ENCODE assay signal across 11 mouse cellular contexts in genomic region chr6:52239625-52240388, GRCm38 (mm10). TPM values are rescaled to one million over a fixed set of nuclear protein-coding genes. Genes with fewer than 3 reads are reported as not detected.
DNase-seq lines count a peak whose midpoint lies in the region; ATAC-seq and TF ChIP-seq lines count a peak whose summit lies in the region.
"Had no signal": no experiment of that assay in that cellular context is flagged by ENCODE, and none has a peak within 500 bp of the region (broad histone marks: within the 10 kb centered on the region; RNA-seq: fewer than 3 reads in every experiment).

No protein-coding gene starts in this region.

- H3K9ac ChIP-seq in forebrain, embryonic 13.5 days, result no peak overlapping the region
- no peak overlapping the region for H3K9ac ChIP-seq in forebrain, embryonic 14.5 days (ENCODE audit: low read length)
- no peak overlapping the region for H3K9ac ChIP-seq in midbrain, postnatal 0 days (replicated peaks; ENCODE audit: low read length, poor library complexity, severe bottlenecking)
- H3K9ac ChIP-seq in intestine, embryonic 16.5 days (ENCODE audit: low read depth, low read length), result peak overlapping the region; percentile 23
- H3K9ac ChIP-seq in neural tube, embryonic 15.5 days (replicated peaks), result peak overlapping the region; percentile 65

- peak overlapping the region; percentile 30; the same call in 1 of the 2 replicates for H3K4me2 ChIP-seq in forebrain, embryonic 13.5 days
- no peak overlapping the region for H3K4me2 ChIP-seq in forebrain, embryonic 14.5 days (ENCODE audit: low read length)
- H3K4me2 ChIP-seq in midbrain, postnatal 0 days (ENCODE audit: low read depth, low read length, poor library complexity, severe bottlenecking), result no peak overlapping the region
- H3K4me2 ChIP-seq in intestine, embryonic 16.5 days (ENCODE audit: low read depth, low read length), result peak overlapping the region; percentile 2; the same call in 1 of the 2 replicates
- H3K4me2 ChIP-seq in neural tube, embryonic 15.5 days, result peak overlapping the region; percentile 57

- no peaks in the 10 kb centered on the region for H3K9me3 ChIP-seq in forebrain, embryonic 13.5 days (replicated peaks)
- H3K9me3 ChIP-seq in forebrain, embryonic 14.5 days (replicated peaks; ENCODE audit: control insufficient read depth, low read length), result no peaks in the 10 kb centered on the region
- no peaks in the 10 kb centered on the region for H3K9me3 ChIP-seq in midbrain, embryonic 10.5 days (replicated peaks)
- H3K9me3 ChIP-seq in midbrain, postnatal 0 days (ENCODE audit: low read length), result no peaks in the 10 kb centered on the region
- no peaks in the 10 kb centered on the region for H3K9me3 ChIP-seq in intestine, embryonic 16.5 days (ENCODE audit: control insufficient read depth, low read length)
- no peaks in the 10 kb centered on the region for H3K9me3 ChIP-seq in neural tube, embryonic 15.5 days (replicated peaks)

- no peak for ATAC-seq in forebrain, embryonic 13.5 days
- ATAC-seq in forebrain, embryonic 14.5 days, result no peak
- no peak for ATAC-seq in midbrain, postnatal 0 days (ENCODE audit: low FRiP score)
- no peak for ATAC-seq in intestine, embryonic 16.5 days
- ATAC-seq in neural tube, embryonic 15.5 days (ENCODE audit: low FRiP score), result no peak

- no peak for DNase-seq in forebrain, embryonic 14.5 days (ENCODE audit: low spot score)
- no peak for DNase-seq in midbrain, embryonic 10.5 days (ENCODE audit: low spot score)
- no peak for DNase-seq in midbrain, postnatal 0 days (ENCODE audit: low spot score)
- no peak for DNase-seq in cerebellum, postnatal 10 days
- no peak for DNase-seq in left cerebral cortex, adult 18-20 months (ENCODE audit: low spot score in 2 of 2)

- no peaks in the 10 kb centered on the region for H3K36me3 ChIP-seq in forebrain, embryonic 13.5 days (ENCODE audit: poor library complexity, severe bottlenecking)
- H3K36me3 ChIP-seq in forebrain, embryonic 14.5 days (ENCODE audit: control insufficient read depth, insufficient read depth, low read length), result no peaks in the 10 kb centered on the region
- H3K36me3 ChIP-seq in midbrain, embryonic 10.5 days, result no peaks in the 10 kb centered on the region
- no peaks in the 10 kb centered on the region for H3K36me3 ChIP-seq in midbrain, postnatal 0 days (ENCODE audit: insufficient read depth, low read length)
- H3K36me3 ChIP-seq in intestine, embryonic 16.5 days (ENCODE audit: control insufficient read depth, insufficient read depth, low read length), result no peaks in the 10 kb centered on the region
- H3K36me3 ChIP-seq in neural tube, embryonic 15.5 days, result no peaks in the 10 kb centered on the region

- TF ChIP-seq CTCF in midbrain, postnatal 0 days (IDR thresholded peaks at IDR 0.05), result no peak

- no peak overlapping the region for H3K4me3 ChIP-seq in forebrain, embryonic 13.5 days
- H3K4me3 ChIP-seq in forebrain, embryonic 14.5 days (ENCODE audit: low read depth, low read length), result no peak overlapping the region
- H3K4me3 ChIP-seq in midbrain, embryonic 10.5 days, result 0 out of 2 replicates have a peak overlapping the region, but pooled peaks have one; percentile 20
- H3K4me3 ChIP-seq in midbrain, postnatal 0 days (ENCODE audit: low read depth, low read length), result no peak overlapping the region
- H3K4me3 ChIP-seq in intestine, embryonic 16.5 days (ENCODE audit: low read length), result peak overlapping the region; percentile 25
- peak overlapping the region; percentile 57 for H3K4me3 ChIP-seq in neural tube, embryonic 15.5 days (replicated peaks)

- WGBS in forebrain, embryonic 13.5 days, result 3% methylated on average over 30 of the region's 30 CpGs
- WGBS in forebrain, embryonic 14.5 days, result 2% methylated on average over 30 of the region's 30 CpGs
- 3% methylated on average over 30 of the region's 30 CpGs for whole genome bisulfite sequencing in midbrain, embryonic 10.5 days
- 2% methylated on average over 30 of the region's 30 CpGs for WGBS in midbrain, postnatal 0 days
- WGBS in intestine, embryonic 16.5 days, result 3% methylated on average over 30 of the region's 30 CpGs
- 2% methylated on average over 30 of the region's 30 CpGs for WGBS in neural tube, embryonic 15.5 days

- H3K27me3 ChIP-seq in forebrain, embryonic 13.5 days, result peaks cover 100% of the 10 kb centered on the region
- H3K27me3 ChIP-seq in forebrain, embryonic 14.5 days (replicated peaks; ENCODE audit: control insufficient read depth, insufficient read depth, low read length), result peaks cover 97% of the 10 kb centered on the region
- peaks cover 100% of the 10 kb centered on the region for H3K27me3 ChIP-seq in midbrain, embryonic 10.5 days (ENCODE audit: low read depth, poor library complexity, severe bottlenecking)
- peaks cover 95% of the 10 kb centered on the region for H3K27me3 ChIP-seq in midbrain, postnatal 0 days (ENCODE audit: insufficient read depth, low read length)
- H3K27me3 ChIP-seq in intestine, embryonic 16.5 days (replicated peaks; ENCODE audit: control insufficient read depth, insufficient read depth, low read length), result peaks cover 79% of the 10 kb centered on the region
- H3K27me3 ChIP-seq in neural tube, embryonic 15.5 days (replicated peaks), result peaks cover 46% of the 10 kb centered on the region

- 0 out of 2 replicates have a peak, but pooled peaks cover 4% of the 10 kb centered on the region for H3K4me1 ChIP-seq in forebrain, embryonic 13.5 days
- H3K4me1 ChIP-seq in forebrain, embryonic 14.5 days (ENCODE audit: control insufficient read depth, insufficient read depth, low read length), result no peaks in the 10 kb centered on the region
- peaks cover under 1% of the 10 kb centered on the region; the same call in 1 of the 2 replicates for H3K4me1 ChIP-seq in midbrain, embryonic 10.5 days
- H3K4me1 ChIP-seq in midbrain, postnatal 0 days (ENCODE audit: insufficient read depth, low read length), result no peaks in the 10 kb centered on the region
- H3K4me1 ChIP-seq in intestine, embryonic 16.5 days (ENCODE audit: control insufficient read depth, insufficient read depth, low read length), result peaks cover 2% of the 10 kb centered on the region; the same call in 1 of the 2 replicates
- H3K4me1 ChIP-seq in neural tube, embryonic 15.5 days, result peaks cover 26% of the 10 kb centered on the region

- no peak overlapping the region for H3K27ac ChIP-seq in forebrain, embryonic 13.5 days
- no peak overlapping the region for H3K27ac ChIP-seq in forebrain, embryonic 14.5 days (ENCODE audit: low read depth, low read length)
- no peak overlapping the region for H3K27ac ChIP-seq in midbrain, embryonic 10.5 days (replicated peaks)
- no peak overlapping the region for H3K27ac ChIP-seq in midbrain, postnatal 0 days (ENCODE audit: low read depth, low read length)
- H3K27ac ChIP-seq in intestine, embryonic 16.5 days (ENCODE audit: low read length), result no peak overlapping the region
- peak overlapping the region; percentile 91 for H3K27ac ChIP-seq in neural tube, embryonic 15.5 days (replicated peaks)

RNA-seq across cellular contexts. Expression of gene Hoxa10, which starts 0.8 kb away (rescaled TPM):
- 0.09 TPM in 1 of 2 replicates, not detected in the other for polyA plus RNA-seq in forebrain, embryonic 13.5 days (2015; fragmentation: Nextera tagmentation; extraction: Ambion mirVana)
- polyA plus RNA-seq in forebrain, embryonic 14.5 days (2014; fragmentation: Nextera tagmentation; extraction: Ambion mirVana), result not detected in 2 replicates
- polyA plus RNA-seq in midbrain, embryonic 10.5 days (2016; fragmentation: Nextera tagmentation; extraction: Ambion mirVana), result 0.06 TPM in 1 of 2 replicates, not detected in the other
- total RNA-seq in midbrain, postnatal 0 days (2014; rRNA removed), result not detected in 2 replicates
- not detected in 2 replicates for polyA plus RNA-seq in midbrain, postnatal 0 days (2015; fragmentation: Nextera tagmentation; extraction: Ambion mirVana)
- polyA plus RNA-seq in intestine, embryonic 16.5 days (2015; fragmentation: Nextera tagmentation; extraction: Ambion mirVana), result 8.6 and 10.0 TPM in 2 replicates
- 48.9 and 69.7 TPM in 2 replicates for polyA plus RNA-seq in neural tube, embryonic 15.5 days (2015; fragmentation: Nextera tagmentation; extraction: Ambion mirVana)
- total RNA-seq in left cerebral cortex, adult 18-20 months (2021), result not detected
- total RNA-seq: left cerebral cortex, adult 8-10 months had no signal
- polyA plus RNA-seq: embryonic facial prominence, embryonic 11.5 days had no signal

RNA-seq across cellular contexts. Expression of gene Hoxa11, which starts 5.8 kb away (rescaled TPM):
- 0.12 TPM in 1 of 2 replicates, not detected in the other for polyA plus RNA-seq in forebrain, embryonic 13.5 days (2015; fragmentation: Nextera tagmentation; extraction: Ambion mirVana)
- polyA plus RNA-seq in forebrain, embryonic 14.5 days (2014; fragmentation: Nextera tagmentation; extraction: Ambion mirVana), result not detected in 2 replicates
- not detected in 2 replicates for polyA plus RNA-seq in midbrain, embryonic 10.5 days (2016; fragmentation: Nextera tagmentation; extraction: Ambion mirVana)
- not detected in 2 replicates for total RNA-seq in midbrain, postnatal 0 days (2014; rRNA removed)
- not detected in 2 replicates for polyA plus RNA-seq in midbrain, postnatal 0 days (2015; fragmentation: Nextera tagmentation; extraction: Ambion mirVana)
- polyA plus RNA-seq in intestine, embryonic 16.5 days (2015; fragmentation: Nextera tagmentation; extraction: Ambion mirVana), result 1.4 and 1.9 TPM in 2 replicates
- polyA plus RNA-seq in neural tube, embryonic 15.5 days (2015; fragmentation: Nextera tagmentation; extraction: Ambion mirVana), result 4.3 and 9.6 TPM in 2 replicates
- total RNA-seq in left cerebral cortex, adult 18-20 months (2021), result not detected
- total RNA-seq: adrenal gland, postnatal 14 days; left cerebral cortex, adult 8-10 months had no signal
- polyA plus RNA-seq: embryonic facial prominence, embryonic 11.5 days had no signal

RNA-seq across cellular contexts. Expression of gene Hoxa9, which starts 8.9 kb away (rescaled TPM):
- not detected in 2 replicates for polyA plus RNA-seq in forebrain, embryonic 13.5 days (2015; fragmentation: Nextera tagmentation; extraction: Ambion mirVana)
- not detected in 2 replicates for polyA plus RNA-seq in forebrain, embryonic 14.5 days (2014; fragmentation: Nextera tagmentation; extraction: Ambion mirVana)
- not detected in 2 replicates for polyA plus RNA-seq in midbrain, embryonic 10.5 days (2016; fragmentation: Nextera tagmentation; extraction: Ambion mirVana)
- not detected in 2 replicates for total RNA-seq in midbrain, postnatal 0 days (2014; rRNA removed)
- polyA plus RNA-seq in midbrain, postnatal 0 days (2015; fragmentation: Nextera tagmentation; extraction: Ambion mirVana), result not detected in 2 replicates
- 3.0 and 3.2 TPM in 2 replicates for polyA plus RNA-seq in intestine, embryonic 16.5 days (2015; fragmentation: Nextera tagmentation; extraction: Ambion mirVana)
- polyA plus RNA-seq in neural tube, embryonic 15.5 days (2015; fragmentation: Nextera tagmentation; extraction: Ambion mirVana), result 64.3 and 77.5 TPM in 2 replicates
- not detected for total RNA-seq in left cerebral cortex, adult 18-20 months (2021)
- total RNA-seq: left cerebral cortex, adult 8-10 months had no signal

RNA-seq across cellular contexts. Expression of gene Hoxa7, which starts 18.2 kb away (rescaled TPM):
- not detected in 2 replicates for polyA plus RNA-seq in forebrain, embryonic 13.5 days (2015; fragmentation: Nextera tagmentation; extraction: Ambion mirVana)
- polyA plus RNA-seq in forebrain, embryonic 14.5 days (2014; fragmentation: Nextera tagmentation; extraction: Ambion mirVana), result not detected in 2 replicates
- not detected in 2 replicates for polyA plus RNA-seq in midbrain, embryonic 10.5 days (2016; fragmentation: Nextera tagmentation; extraction: Ambion mirVana)
- total RNA-seq in midbrain, postnatal 0 days (2014; rRNA removed), result not detected in 2 replicates
- polyA plus RNA-seq in midbrain, postnatal 0 days (2015; fragmentation: Nextera tagmentation; extraction: Ambion mirVana), result not detected in 2 replicates
- 6.0 and 8.2 TPM in 2 replicates for polyA plus RNA-seq in intestine, embryonic 16.5 days (2015; fragmentation: Nextera tagmentation; extraction: Ambion mirVana)
- 86.8 and 109 TPM in 2 replicates for polyA plus RNA-seq in neural tube, embryonic 15.5 days (2015; fragmentation: Nextera tagmentation; extraction: Ambion mirVana)
- total RNA-seq in left cerebral cortex, adult 18-20 months (2021), result not detected
- total RNA-seq: left cerebral cortex, adult 8-10 months had no signal

RNA-seq across cellular contexts. Expression of gene Hoxa13, which starts 20.9 kb away (rescaled TPM):
- not detected in 2 replicates for polyA plus RNA-seq in forebrain, embryonic 13.5 days (2015; fragmentation: Nextera tagmentation; extraction: Ambion mirVana)
- polyA plus RNA-seq in forebrain, embryonic 14.5 days (2014; fragmentation: Nextera tagmentation; extraction: Ambion mirVana), result not detected in 2 replicates
- polyA plus RNA-seq in midbrain, embryonic 10.5 days (2016; fragmentation: Nextera tagmentation; extraction: Ambion mirVana), result not detected in 2 replicates
- total RNA-seq in midbrain, postnatal 0 days (2014; rRNA removed), result not detected in 2 replicates
- polyA plus RNA-seq in midbrain, postnatal 0 days (2015; fragmentation: Nextera tagmentation; extraction: Ambion mirVana), result not detected in 2 replicates
- polyA plus RNA-seq in intestine, embryonic 16.5 days (2015; fragmentation: Nextera tagmentation; extraction: Ambion mirVana), result 0.24 and 0.45 TPM in 2 replicates
- polyA plus RNA-seq in neural tube, embryonic 15.5 days (2015; fragmentation: Nextera tagmentation; extraction: Ambion mirVana), result 0.08 and 0.26 TPM in 2 replicates
- not detected for total RNA-seq in left cerebral cortex, adult 18-20 months (2021)
- total RNA-seq: adrenal gland, postnatal 14 days; left cerebral cortex, adult 8-10 months had no signal
- polyA plus RNA-seq: embryonic facial prominence, embryonic 11.5 days had no signal

Comparison
In these comparisons a context has a peak if more than half of its experiments do, and no peak if none do; other contexts are left out.
1. H3K4me2 ChIP-seq: peak in forebrain, embryonic 13.5 days (single experiment), intestine, embryonic 16.5 days (single experiment) and neural tube, embryonic 15.5 days (single experiment); none in forebrain, embryonic 14.5 days (single experiment) and midbrain, postnatal 0 days (single experiment).
2. H3K4me3 ChIP-seq: peak in midbrain, embryonic 10.5 days (single experiment), intestine, embryonic 16.5 days (single experiment) and neural tube, embryonic 15.5 days (single experiment); none in forebrain, embryonic 13.5 days (single experiment), forebrain, embryonic 14.5 days (single experiment) and midbrain, postnatal 0 days (single experiment).
3. H3K9ac ChIP-seq: peak in intestine, embryonic 16.5 days (single experiment) and neural tube, embryonic 15.5 days (single experiment); none in forebrain, embryonic 13.5 days (single experiment), forebrain, embryonic 14.5 days (single experiment) and midbrain, postnatal 0 days (single experiment).
4. RNA of gene Hoxa9, which starts 8.9 kb away (polyA plus RNA-seq): 64.3 to 77.5 TPM in neural tube, embryonic 15.5 days; 3.0 to 3.2 TPM in intestine, embryonic 16.5 days, not detected in forebrain, embryonic 13.5 days, not detected in forebrain, embryonic 14.5 days, not detected in midbrain, embryonic 10.5 days and not detected in midbrain, postnatal 0 days; every median in the first group is over 10 times any median in the second.